Mouse (Mus musculus) layer of hippocampus, adult 18-20 months (tissue): ENCODE results near the gene Timp3. TPM values are rescaled to one million over a fixed set of nuclear protein-coding genes. Genes with fewer than 3 reads are reported as not detected.

Experiments
- DNase-seq, 2 experiments: peaks; one replicate each; pipeline ENCODE4 v3.0.0; 2022; ENCODE audit warnings: low spot score in 2 of 2
- total RNA-seq, 2 experiments: library from RNA; stranded (reverse); gene quantifications; 2 replicates each; pipeline ENCODE4 v1.2.3; 2021

The Timp3 gene
- total RNA-seq, 2 experiments from 2014 or later, result 58.1 to 59.9 TPM

- no peak for DNase-seq
These were observed 25.1 kb downstream of the Timp3 start for GRCm38 (mm10) chr10:86325272-86325671.

- DNase-seq, result no peak
These were observed 28.0 kb downstream of the Timp3 start for GRCm38 (mm10) chr10:86328143-86328542.

- no peak for DNase-seq
These were observed 28.5 kb downstream of the Timp3 start for GRCm38 (mm10) chr10:86328691-86329090.

- DNase-seq, result no peak
These were observed 29.2 kb downstream of the Timp3 start for GRCm38 (mm10) chr10:86329241-86329882.

- DNase-seq, result no peak
These were observed 31.0 kb downstream of the Timp3 start for GRCm38 (mm10) chr10:86330993-86331680.

GRCm38 (mm10) chr10:86331681-86332281, 31.6 kb downstream of the Timp3 start:
- no peak for DNase-seq

- no peak for DNase-seq
These were observed 32.8 kb downstream of the Timp3 start for GRCm38 (mm10) chr10:86332942-86333341.

- DNase-seq, result no peak
These were observed 34.4 kb downstream of the Timp3 start for GRCm38 (mm10) chr10:86334581-86334980.

- no peak for DNase-seq
These were observed 36.3 kb downstream of the Timp3 start for GRCm38 (mm10) chr10:86336506-86336905.

- no peak for DNase-seq
These were observed 37.1 kb downstream of the Timp3 start for GRCm38 (mm10) chr10:86337239-86337638.

- DNase-seq, result no peak
These were observed 38.0 kb downstream of the Timp3 start for GRCm38 (mm10) chr10:86338121-86338715.

- no peak for DNase-seq
These were observed 38.9 kb downstream of the Timp3 start for GRCm38 (mm10) chr10:86339121-86339520.

GRCm38 (mm10) chr10:86339649-86340379, 39.6 kb downstream of the Timp3 start:
- DNase-seq, result peak; percentile 68 to 89

- no peak for DNase-seq
These were observed 40.2 kb downstream of the Timp3 start for GRCm38 (mm10) chr10:86340421-86340820.

- no peak for DNase-seq
These were observed 40.9 kb downstream of the Timp3 start for GRCm38 (mm10) chr10:86340991-86341527.

- DNase-seq, result no peak
These were observed 41.4 kb downstream of the Timp3 start for GRCm38 (mm10) chr10:86341589-86341988.

GRCm38 (mm10) chr10:86342151-86342550, 42.0 kb downstream of the Timp3 start:
- no peak for DNase-seq

GRCm38 (mm10) chr10:86342713-86343112, 42.5 kb downstream of the Timp3 start:
- no peak for DNase-seq

- DNase-seq, result no peak
These were observed 43.2 kb downstream of the Timp3 start for GRCm38 (mm10) chr10:86343362-86343761.

- DNase-seq, result no peak
These were observed 43.8 kb downstream of the Timp3 start for GRCm38 (mm10) chr10:86343931-86344330.

- no peak for DNase-seq
These were observed 44.5 kb downstream of the Timp3 start for GRCm38 (mm10) chr10:86344654-86345053.
